Mouse (Mus musculus): Measurements from ENCODE around the gene Akt1s1. TPM values are rescaled to one million over a fixed set of nuclear protein-coding genes. Genes with fewer than 3 reads are reported as not detected.

Akt1s1 gene
- polyA plus RNA-seq, 1 experiment from 2014 or later: 105 TPM

DNA sequence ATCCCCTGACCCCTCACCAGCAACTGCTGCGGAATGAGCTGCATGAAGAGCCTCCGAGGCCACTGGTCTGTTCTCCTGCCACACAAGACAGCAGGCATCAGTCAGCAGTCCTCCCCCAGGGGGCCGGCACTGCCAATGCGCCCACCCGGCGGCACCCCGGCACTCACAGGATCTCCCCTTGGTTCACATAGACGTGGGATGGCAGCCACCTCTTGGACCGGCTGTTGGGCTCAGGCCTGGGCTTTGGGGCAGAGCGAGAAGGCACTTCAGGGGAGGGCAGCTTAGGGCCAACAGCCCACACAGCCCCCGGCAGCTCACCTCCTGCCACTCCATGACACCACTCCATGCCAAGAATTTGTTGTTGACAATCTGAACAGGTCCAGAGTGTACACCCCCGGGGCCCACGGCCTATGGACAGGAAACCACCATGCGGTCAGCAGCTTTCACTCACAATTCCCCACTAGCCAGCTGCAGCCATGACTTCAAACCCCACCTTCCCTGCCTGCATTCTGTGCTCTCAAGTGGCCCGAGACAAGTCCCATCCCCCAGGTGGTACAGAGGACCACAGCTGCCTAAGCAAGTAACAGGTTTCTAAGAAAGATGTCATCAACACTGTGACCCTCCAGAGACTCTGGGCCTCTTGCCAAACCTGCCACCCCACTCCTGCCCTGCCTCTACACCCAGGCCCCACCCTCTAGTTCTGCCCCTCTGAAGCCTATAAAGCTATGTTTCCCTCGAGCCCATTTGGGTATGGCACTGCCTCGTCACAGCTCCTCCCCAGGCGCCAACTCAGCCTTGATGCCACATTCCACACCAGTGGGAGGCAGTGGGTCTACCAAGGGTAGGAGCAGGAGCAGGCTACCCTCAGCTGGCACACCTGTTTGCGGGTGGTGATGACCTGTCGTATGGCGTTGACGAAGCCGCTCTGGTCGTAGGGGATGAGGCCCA, 16.1 kb downstream of the Akt1s1 start:
- Histone ChIP-seq H3K4me3 (ENCODE audit: low read length) (no peak overlapping the region), H3K36me3 (ENCODE audit: control insufficient read depth, insufficient read depth, low read length) (peaks cover 21% of the 10 kb centered on the region)
- ATAC-seq: no peak

GRCm38 (mm10) chr7:44866276-44867009, 17.7 kb downstream of the Akt1s1 start:
- Histone ChIP-seq H3K4me2 (ENCODE audit: low read depth, low read length) (peak overlapping the region; percentile 85), H3K27me3 (replicated peaks; ENCODE audit: control insufficient read depth, insufficient read depth, low read length) (no peaks in the 10 kb centered on the region), H3K27ac (ENCODE audit: low read length) (peak overlapping the region; percentile 79), H3K4me1 (ENCODE audit: control insufficient read depth, insufficient read depth, low read length) (peaks cover 42% of the 10 kb centered on the region), H3K9ac (ENCODE audit: low read depth, low read length) (peak overlapping the region; percentile 100), H3K9me3 (ENCODE audit: control insufficient read depth, low read length) (no peaks in the 10 kb centered on the region), H3K36me3 (ENCODE audit: control insufficient read depth, insufficient read depth, low read length) (peaks cover 21% of the 10 kb centered on the region), H3K4me3 (ENCODE audit: low read length) (peak overlapping the region; percentile 17; the same call in 1 of the 2 replicates)
- WGBS: 39% methylated on average over 15 of the region's 15 CpGs
- peak; percentile 24 for ATAC-seq

More for the DNA sequence above, 16.1 kb downstream of the Akt1s1 start:
- no peak overlapping the region for H3K27ac ChIP-seq (ENCODE audit: low read length)
- H3K9ac ChIP-seq (ENCODE audit: low read depth, low read length): peak overlapping the region; percentile 100
- no peak overlapping the region for H3K4me2 ChIP-seq (ENCODE audit: low read depth, low read length)
- 79% methylated on average over 24 of the region's 24 CpGs for WGBS
- H3K9me3 ChIP-seq (ENCODE audit: control insufficient read depth, low read length): no peaks in the 10 kb centered on the region
- H3K4me1 ChIP-seq (ENCODE audit: control insufficient read depth, insufficient read depth, low read length): peaks cover 41% of the 10 kb centered on the region
- no peaks in the 10 kb centered on the region for H3K27me3 ChIP-seq (replicated peaks; ENCODE audit: control insufficient read depth, insufficient read depth, low read length)

DNA sequence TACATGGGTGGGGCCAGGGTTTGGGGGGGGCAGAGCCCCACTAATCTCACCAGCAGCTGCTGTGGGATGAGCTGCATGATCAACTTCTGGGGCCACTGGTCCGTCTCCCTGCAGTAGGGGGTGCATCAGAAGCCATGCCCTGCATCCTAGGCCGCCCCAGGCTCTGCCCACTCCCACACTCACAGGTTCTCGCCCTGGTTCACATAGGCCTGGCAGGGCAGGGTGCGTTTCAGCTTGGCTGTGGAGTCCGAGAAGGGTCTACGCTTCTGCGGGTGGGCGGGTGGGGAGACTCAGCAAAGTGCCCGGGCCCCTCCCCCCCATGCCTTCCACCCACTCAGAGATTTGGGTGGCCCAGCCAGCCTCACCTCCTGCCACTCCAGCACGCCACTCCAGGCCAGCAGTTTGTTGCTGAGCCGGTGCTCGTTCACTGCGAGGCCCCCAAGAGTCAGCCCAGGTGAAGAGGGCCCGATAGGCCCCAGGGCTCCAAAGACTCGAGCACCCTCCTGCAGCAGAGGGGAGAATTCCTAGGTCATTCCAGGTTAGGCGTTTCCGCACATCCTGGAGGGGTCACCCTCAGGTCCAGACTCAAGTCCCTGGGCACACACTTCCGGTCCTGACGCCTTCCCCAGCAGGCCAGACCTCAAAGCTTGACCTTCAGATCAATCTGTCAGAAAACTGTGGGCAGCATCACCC, 18.4 kb downstream of the Akt1s1 start:
- H3K4me1 ChIP-seq (ENCODE audit: control insufficient read depth, insufficient read depth, low read length): peaks cover 42% of the 10 kb centered on the region
- H3K4me2 ChIP-seq (ENCODE audit: low read depth, low read length): peak overlapping the region; percentile 85
- H3K4me3 ChIP-seq (ENCODE audit: low read length): peak overlapping the region; percentile 92
- H3K9me3 ChIP-seq (ENCODE audit: control insufficient read depth, low read length): no peaks in the 10 kb centered on the region
- H3K36me3 ChIP-seq (ENCODE audit: control insufficient read depth, insufficient read depth, low read length): peaks cover 21% of the 10 kb centered on the region
- no peak for ATAC-seq
- peak overlapping the region; percentile 100 for H3K9ac ChIP-seq (ENCODE audit: low read depth, low read length)
- WGBS: 62% methylated on average over 19 of the region's 19 CpGs
- peak overlapping the region; percentile 79 for H3K27ac ChIP-seq (ENCODE audit: low read length)
- H3K27me3 ChIP-seq (replicated peaks; ENCODE audit: control insufficient read depth, insufficient read depth, low read length): no peaks in the 10 kb centered on the region

DNA sequence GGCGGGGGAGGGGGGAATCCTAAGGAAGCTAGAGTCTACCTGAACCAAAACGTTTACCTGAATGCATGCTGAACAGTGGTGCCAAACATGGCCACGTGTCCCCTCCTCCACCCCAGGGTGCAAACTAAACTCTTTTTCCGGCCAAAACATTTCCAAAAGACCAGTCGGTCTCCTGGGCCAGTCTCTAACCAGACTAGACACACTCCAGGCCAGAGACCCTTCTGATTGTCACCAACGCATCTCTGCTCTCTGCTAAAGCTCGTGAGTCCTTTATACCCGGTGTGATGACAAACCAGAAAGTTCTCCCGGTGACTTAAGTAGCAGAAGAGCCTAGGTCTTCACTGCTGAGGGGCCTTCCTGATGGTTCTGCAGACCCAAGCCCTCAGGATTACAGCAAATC, 19.0 kb downstream of the Akt1s1 start:
- Histone ChIP-seq H3K4me2 (ENCODE audit: low read depth, low read length) (peak overlapping the region; percentile 85), H3K9me3 (ENCODE audit: control insufficient read depth, low read length) (no peaks in the 10 kb centered on the region), H3K27me3 (replicated peaks; ENCODE audit: control insufficient read depth, insufficient read depth, low read length) (no peaks in the 10 kb centered on the region), H3K4me1 (ENCODE audit: control insufficient read depth, insufficient read depth, low read length) (peaks cover 42% of the 10 kb centered on the region), H3K9ac (ENCODE audit: low read depth, low read length) (peak overlapping the region; percentile 100), H3K27ac (ENCODE audit: low read length) (peak overlapping the region; percentile 100; the same call in 1 of the 2 replicates), H3K4me3 (ENCODE audit: low read length) (peak overlapping the region; percentile 92), H3K36me3 (ENCODE audit: control insufficient read depth, insufficient read depth, low read length) (peaks cover 15% of the 10 kb centered on the region)
- ATAC-seq: no peak
- WGBS: 40% methylated on average over 9 of the region's 9 CpGs

DNA sequence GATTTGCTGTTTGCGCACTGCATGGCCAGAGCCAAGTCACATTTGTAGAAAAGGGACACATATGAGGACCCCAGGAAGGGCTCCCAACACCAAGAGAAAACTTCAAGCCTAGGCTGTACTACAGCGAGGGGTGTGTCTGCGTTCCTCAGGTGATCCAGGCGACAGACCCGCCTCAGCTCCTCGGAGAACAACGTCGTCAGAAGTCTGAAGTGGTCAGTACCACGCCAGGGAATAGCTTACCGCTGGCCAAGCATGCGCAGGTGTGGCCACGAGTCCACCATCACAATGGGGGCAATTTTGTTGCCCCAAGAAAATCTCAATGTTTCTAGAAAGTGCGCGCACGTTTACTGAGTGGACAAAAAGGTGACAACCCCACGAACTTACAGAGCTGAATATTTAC, 19.7 kb downstream of the Akt1s1 start:
- Histone ChIP-seq H3K4me1 (ENCODE audit: control insufficient read depth, insufficient read depth, low read length) (peaks cover 42% of the 10 kb centered on the region), H3K27me3 (replicated peaks; ENCODE audit: control insufficient read depth, insufficient read depth, low read length) (no peaks in the 10 kb centered on the region), H3K27ac (ENCODE audit: low read length) (peak overlapping the region; percentile 100), H3K4me2 (ENCODE audit: low read depth, low read length) (peak overlapping the region; percentile 85), H3K4me3 (ENCODE audit: low read length) (peak overlapping the region; percentile 92), H3K9me3 (ENCODE audit: control insufficient read depth, low read length) (no peaks in the 10 kb centered on the region), H3K9ac (ENCODE audit: low read depth, low read length) (peak overlapping the region; percentile 100), H3K36me3 (ENCODE audit: control insufficient read depth, insufficient read depth, low read length) (peaks cover 15% of the 10 kb centered on the region)
- 3% methylated on average over 16 of the region's 16 CpGs for WGBS
- peak; percentile 12; the same call in 1 of the 2 replicates for ATAC-seq

- under 1% methylated on average over 96 of the region's 108 CpGs for WGBS
- Histone ChIP-seq H3K36me3 (ENCODE audit: control insufficient read depth, insufficient read depth, low read length) (peaks cover 8% of the 10 kb centered on the region; the same call in 1 of the 2 replicates), H3K9ac (ENCODE audit: low read depth, low read length) (peak overlapping the region; percentile 100), H3K27me3 (replicated peaks; ENCODE audit: control insufficient read depth, insufficient read depth, low read length) (no peaks in the 10 kb centered on the region), H3K4me1 (ENCODE audit: control insufficient read depth, insufficient read depth, low read length) (peaks cover 42% of the 10 kb centered on the region), H3K9me3 (ENCODE audit: control insufficient read depth, low read length) (no peaks in the 10 kb centered on the region), H3K4me2 (ENCODE audit: low read depth, low read length) (peak overlapping the region; percentile 85), H3K27ac (ENCODE audit: low read length) (peak overlapping the region; percentile 100), H3K4me3 (ENCODE audit: low read length) (peak overlapping the region; percentile 92)
- ATAC-seq: peak; percentile 60
These were observed 20.3 kb downstream of the Akt1s1 start for GRCm38 (mm10) chr7:44868919-44869696.

DNA sequence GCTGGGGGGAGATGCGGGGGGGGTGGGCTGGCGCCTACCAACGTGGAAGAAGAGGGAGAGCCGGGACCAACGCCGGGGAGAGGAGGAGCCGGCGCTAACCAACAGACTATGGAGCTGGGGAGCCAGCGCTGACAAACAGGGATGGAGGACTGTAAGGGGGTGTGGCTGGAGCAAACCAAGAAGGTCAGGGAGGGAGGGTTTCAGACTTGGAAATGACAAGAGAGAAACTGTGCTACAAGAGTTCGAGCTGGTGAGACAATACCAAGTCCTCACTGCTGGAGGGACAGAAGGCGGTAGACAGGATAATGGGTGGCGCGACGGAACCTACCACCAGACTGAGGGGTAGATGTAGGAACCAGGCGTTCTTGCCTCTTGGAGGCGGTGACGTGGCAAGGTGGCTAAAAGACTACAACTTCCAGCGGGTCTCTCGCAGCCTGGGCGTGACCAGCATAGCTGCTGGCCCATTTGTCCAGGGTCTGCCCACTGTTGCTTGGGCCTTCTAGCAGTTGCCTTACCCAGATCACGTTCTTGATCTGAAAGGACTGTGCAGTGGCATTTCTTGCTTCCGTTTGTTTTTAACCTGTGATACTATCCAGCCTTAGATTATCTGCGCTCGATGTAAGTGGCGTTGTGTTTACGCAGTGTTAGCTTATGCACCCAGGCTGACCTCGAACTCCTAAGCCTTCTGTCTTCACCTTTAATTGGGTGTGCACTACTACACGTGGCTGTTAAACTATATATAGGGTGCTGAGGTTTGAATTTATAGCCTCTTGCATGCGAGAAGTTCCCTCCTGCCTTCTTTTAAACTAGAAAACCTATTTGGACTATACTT, 21.1 kb downstream of the Akt1s1 start, which contains the start of gene Ptov1:
Ptov1 (minus strand) TSS at position 92 of the 832 bp plus-strand sequence.
- peak within 1 kb of the TSS; percentile 100 for H3K9ac ChIP-seq (ENCODE audit: low read depth, low read length)
- H3K27ac ChIP-seq (ENCODE audit: low read length): peak within 1 kb of the TSS; percentile 100
- H3K4me3 ChIP-seq (ENCODE audit: low read length): peak within 1 kb of the TSS; percentile 92
- ATAC-seq: peak; percentile 89
- peak within 1 kb of the TSS; percentile 85 for H3K4me2 ChIP-seq (ENCODE audit: low read depth, low read length)
- no peaks in the 10 kb centered on the region for H3K27me3 ChIP-seq (replicated peaks; ENCODE audit: control insufficient read depth, insufficient read depth, low read length)
- 3% methylated on average over 29 of the region's 29 CpGs for WGBS
- peaks cover 40% of the 10 kb centered on the region for H3K4me1 ChIP-seq (ENCODE audit: control insufficient read depth, insufficient read depth, low read length)
- H3K9me3 ChIP-seq (ENCODE audit: control insufficient read depth, low read length): no peaks in the 10 kb centered on the region
- H3K36me3 ChIP-seq (ENCODE audit: control insufficient read depth, insufficient read depth, low read length): peaks cover 4% of the 10 kb centered on the region; the same call in 1 of the 2 replicates

DNA sequence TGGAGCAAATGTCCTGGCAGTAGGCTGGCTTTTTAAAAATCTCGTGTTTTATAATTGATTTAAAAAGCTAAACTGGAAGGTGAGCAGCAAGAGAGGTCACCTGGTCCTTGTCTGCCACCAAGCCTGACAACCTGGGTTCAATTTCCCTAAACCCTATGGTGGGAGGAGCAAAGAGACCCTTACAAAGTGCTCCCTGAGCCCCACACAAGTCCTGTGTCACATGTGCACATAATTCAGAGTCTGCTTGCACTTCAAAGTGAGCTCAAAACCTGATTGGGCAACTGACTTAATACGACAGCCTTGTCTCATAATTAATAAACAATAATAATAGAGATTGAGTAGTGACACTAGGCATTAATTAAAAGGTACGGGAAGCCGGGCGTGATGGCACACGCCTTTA, 21.8 kb downstream of the Akt1s1 start:
- H3K27ac ChIP-seq (ENCODE audit: low read length): peak overlapping the region; percentile 100; the same call in 1 of the 2 replicates
- ATAC-seq: no peak
- H3K9me3 ChIP-seq (ENCODE audit: control insufficient read depth, low read length): no peaks in the 10 kb centered on the region
- peak overlapping the region; percentile 92 for H3K4me3 ChIP-seq (ENCODE audit: low read length)
- H3K4me2 ChIP-seq (ENCODE audit: low read depth, low read length): peak overlapping the region; percentile 85
- WGBS: 78% methylated on average over 6 of the region's 6 CpGs
- no peaks in the 10 kb centered on the region for H3K27me3 ChIP-seq (replicated peaks; ENCODE audit: control insufficient read depth, insufficient read depth, low read length)
- H3K36me3 ChIP-seq (ENCODE audit: control insufficient read depth, insufficient read depth, low read length): no peaks in the 10 kb centered on the region
- peak overlapping the region; percentile 100 for H3K9ac ChIP-seq (ENCODE audit: low read depth, low read length)
- peaks cover 33% of the 10 kb centered on the region for H3K4me1 ChIP-seq (ENCODE audit: control insufficient read depth, insufficient read depth, low read length)
